Mouse (Mus musculus) olfactory bulb, adult 2 months (tissue): ENCODE results near the gene Spc24. TPM values are rescaled to one million over a fixed set of nuclear protein-coding genes. Genes with fewer than 3 reads are reported as not detected.

Source experiments
- H3K27ac ChIP-seq: fragments of 200-500 bp; 2 replicates; pipeline ENCODE4 v1.5.1; 2012; ENCODE audit warnings: low read depth, low read length; ENCODE audit not compliant: insufficient read depth
- H3K4me1 ChIP-seq: fragments of 200-500 bp; 2 replicates; pipeline ENCODE4 v1.6.1; 2012; ENCODE audit warnings: low read length; ENCODE audit not compliant: control insufficient read depth, insufficient read depth
- H3K4me3 ChIP-seq: fragments of 200-500 bp; 2 replicates; pipeline ENCODE4 v1.5.1; 2012; ENCODE audit warnings: mild to moderate bottlenecking, low read depth, low read length, moderate library complexity; ENCODE audit not compliant: insufficient read depth
- CTCF ChIP-seq: fragments of 200-500 bp; IDR thresholded peaks from 2 replicates; pipeline ENCODE4 v1.5.1; 2012; ENCODE audit warnings: low read depth, mild to moderate bottlenecking, low read length, moderate library complexity; ENCODE audit not compliant: insufficient read depth
- POLR2A ChIP-seq: fragments of 200-500 bp; IDR thresholded peaks from 2 replicates; pipeline ENCODE4 v1.6.1; 2012; ENCODE audit warnings: mild to moderate bottlenecking, low read depth, low read length, moderate library complexity; ENCODE audit not compliant: insufficient read depth
- WGBS: fragments of 180-500 bp; shearing (Covaris S2); methylation state at CpG from one replicate; pipeline ENCODE4 v1.1.7; 2018; 5-methylcytosine and 5-hydroxymethylcytosine counted together
- polyA plus RNA-seq: library from polyadenylated mRNA; stranded (reverse); fragments of >200 nt; gene quantifications from 2 replicates; pipeline ENCODE4 v1.2.4, GENCODE M21; 2012; ENCODE audit warnings: low replicate concordance; ENCODE audit not compliant: missing spikeins, insufficient read depth, insufficient read length

The Spc24 gene
- polyA plus RNA-seq, 1 experiment = not detected

DNA sequence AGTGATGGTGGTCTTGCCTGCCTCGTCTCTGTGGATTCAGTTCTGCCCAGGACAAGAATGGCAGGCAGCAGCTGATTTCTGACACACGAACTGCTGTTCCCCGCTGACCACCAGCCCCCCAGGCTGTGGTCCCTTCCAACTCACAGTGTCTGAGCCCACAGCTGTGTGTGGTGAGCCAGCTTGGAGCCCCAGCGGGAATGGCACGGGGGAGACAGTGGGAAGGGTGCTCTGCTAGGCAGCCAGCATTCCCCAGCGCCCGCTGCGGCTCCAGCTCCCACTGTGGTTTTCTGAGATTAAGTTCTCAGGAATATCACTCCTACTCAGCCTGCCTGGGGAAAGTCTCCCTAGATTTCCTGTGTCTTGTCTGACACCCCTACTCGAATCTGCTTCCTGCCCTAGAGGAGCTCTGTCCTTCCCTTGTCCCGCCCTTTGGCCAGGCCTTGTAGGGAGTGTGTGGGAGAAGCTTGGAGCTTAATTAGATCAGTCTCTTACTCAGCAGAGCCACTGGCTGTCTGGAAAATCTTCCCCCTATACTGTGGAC lies 7.8 kb downstream of the Spc24 start:
- Histone ChIP-seq H3K27ac (no peak overlapping the region), H3K4me1 (peaks cover 6% of the 10 kb centered on the region), H3K4me3 (no peak overlapping the region)
- WGBS = 61% methylated on average over 10 of the region's 10 CpGs
- no peak for TF ChIP-seq POLR2A
- no peak for TF ChIP-seq CTCF

GRCm38 (mm10) chr9:21751347-21751746 lies 8.8 kb downstream of the Spc24 start:
- WGBS = 54% methylated on average over 6 of the region's 6 CpGs
- no peak overlapping the region for H3K4me3 ChIP-seq
- no peak for TF ChIP-seq CTCF
- no peak for TF ChIP-seq POLR2A
- peaks cover 6% of the 10 kb centered on the region for H3K4me1 ChIP-seq
- no peak overlapping the region for H3K27ac ChIP-seq

DNA sequence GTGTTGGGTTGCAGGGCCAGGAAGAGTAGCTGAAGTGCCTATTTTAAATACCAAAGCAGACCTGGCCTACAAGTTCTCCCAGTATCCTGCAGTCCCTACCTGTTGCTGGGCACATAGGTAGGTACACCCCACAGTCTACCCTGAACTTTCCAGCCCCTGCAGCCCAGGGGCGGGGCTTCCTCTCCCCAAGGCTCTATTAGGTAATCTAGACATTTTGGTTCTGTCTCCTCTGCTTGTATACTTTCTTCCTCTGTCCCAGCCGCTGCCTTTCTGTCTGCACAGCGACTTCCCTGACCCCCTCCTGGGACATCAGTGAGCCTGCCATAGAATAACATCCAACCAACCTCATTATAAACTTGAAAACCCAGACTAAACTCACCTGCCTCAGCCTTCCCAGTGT lies 9.7 kb downstream of the Spc24 start:
- no peak for TF ChIP-seq POLR2A
- no peak for TF ChIP-seq CTCF
- peaks cover 6% of the 10 kb centered on the region for H3K4me1 ChIP-seq
- 92% methylated on average over 3 of the region's 3 CpGs for WGBS
- no peak overlapping the region for H3K4me3 ChIP-seq
- H3K27ac ChIP-seq = no peak overlapping the region

DNA sequence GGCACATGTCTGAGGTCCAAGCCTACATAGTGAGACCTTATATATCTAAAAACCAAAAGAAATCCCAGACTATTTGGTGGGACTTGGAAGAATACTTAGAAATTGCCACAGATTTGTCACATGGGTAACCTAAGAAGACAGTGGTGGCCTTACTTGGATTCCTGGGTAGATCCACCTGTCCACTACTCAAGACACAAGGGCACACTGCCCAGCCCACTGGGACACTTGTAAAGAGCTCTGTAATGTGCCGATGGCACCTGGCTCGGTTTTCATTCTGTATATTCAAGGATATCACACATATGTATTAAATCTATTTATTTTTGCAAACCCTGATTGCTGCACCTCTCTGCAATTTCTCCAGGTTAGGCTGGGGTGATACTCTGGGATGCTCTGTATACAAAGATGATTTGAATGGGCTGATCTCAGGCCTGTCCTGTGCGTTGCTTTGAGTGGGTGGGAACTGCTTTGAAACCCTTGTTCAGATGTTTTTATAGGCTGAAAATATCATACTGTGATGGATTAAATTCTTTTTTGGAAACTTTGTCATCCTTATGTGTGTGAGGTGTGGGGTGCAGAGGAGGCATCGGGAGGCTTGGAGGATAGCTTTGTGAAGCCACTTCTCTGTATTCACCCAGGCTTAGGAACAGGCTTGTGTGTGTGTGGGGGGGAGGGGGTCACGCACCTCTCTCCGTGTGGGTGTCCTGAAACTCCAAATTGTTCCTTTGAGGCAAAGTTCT lies 10.6 kb downstream of the Spc24 start:
- WGBS = 82% methylated on average over 6 of the region's 6 CpGs
- peaks cover 6% of the 10 kb centered on the region for H3K4me1 ChIP-seq
- H3K4me3 ChIP-seq = no peak overlapping the region
- H3K27ac ChIP-seq = no peak overlapping the region
- TF ChIP-seq POLR2A = no peak
- TF ChIP-seq CTCF = no peak

DNA sequence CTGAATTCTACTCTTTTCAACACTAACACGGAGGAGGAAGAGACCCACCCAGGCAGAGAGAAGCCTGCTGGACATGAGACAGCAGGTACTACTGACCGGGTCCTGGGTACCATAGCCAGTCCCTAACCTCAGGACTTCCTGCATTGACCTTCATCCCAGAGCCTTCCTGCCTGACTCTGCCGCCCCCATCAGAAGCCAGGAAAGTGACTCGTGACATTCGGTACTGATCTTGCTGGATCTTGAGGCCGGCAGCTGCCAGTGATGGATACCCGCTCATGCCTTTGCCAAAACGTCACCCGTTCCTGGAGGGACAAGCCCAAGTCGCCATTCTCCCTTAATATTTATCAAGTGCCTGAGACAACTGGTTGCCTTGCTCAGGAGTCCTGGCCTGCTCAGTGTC lies 11.6 kb downstream of the Spc24 start:
- TF ChIP-seq POLR2A = no peak
- no peak for TF ChIP-seq CTCF
- Histone ChIP-seq H3K27ac (no peak overlapping the region), H3K4me1 (peaks cover 6% of the 10 kb centered on the region), H3K4me3 (no peak overlapping the region)
- 89% methylated on average over 10 of the region's 10 CpGs for WGBS

DNA sequence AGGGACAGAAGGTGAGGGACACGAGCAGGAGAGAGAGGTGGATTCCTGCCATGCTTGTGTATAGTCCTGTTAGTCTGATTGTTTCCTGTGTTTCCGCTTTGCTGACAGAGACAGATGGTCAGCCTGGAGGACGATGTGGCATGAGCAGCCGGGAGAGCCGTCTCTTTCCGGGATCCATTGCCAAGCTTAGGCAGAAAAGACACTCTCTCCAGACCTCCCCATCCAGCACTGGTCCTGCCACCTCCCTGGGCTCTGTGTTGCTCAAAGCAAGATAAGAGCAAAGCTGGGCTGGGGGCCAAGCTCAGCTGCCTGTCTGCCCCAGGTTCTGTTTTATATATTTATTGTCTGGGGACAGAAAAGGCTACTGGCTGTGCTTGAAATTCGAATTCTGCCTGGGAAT lies 12.1 kb downstream of the Spc24 start:
- H3K4me1 ChIP-seq = peaks cover 6% of the 10 kb centered on the region
- 57% methylated on average over 7 of the region's 7 CpGs for WGBS
- no peak overlapping the region for H3K4me3 ChIP-seq
- TF ChIP-seq POLR2A = no peak
- TF ChIP-seq CTCF = no peak
- no peak overlapping the region for H3K27ac ChIP-seq

DNA sequence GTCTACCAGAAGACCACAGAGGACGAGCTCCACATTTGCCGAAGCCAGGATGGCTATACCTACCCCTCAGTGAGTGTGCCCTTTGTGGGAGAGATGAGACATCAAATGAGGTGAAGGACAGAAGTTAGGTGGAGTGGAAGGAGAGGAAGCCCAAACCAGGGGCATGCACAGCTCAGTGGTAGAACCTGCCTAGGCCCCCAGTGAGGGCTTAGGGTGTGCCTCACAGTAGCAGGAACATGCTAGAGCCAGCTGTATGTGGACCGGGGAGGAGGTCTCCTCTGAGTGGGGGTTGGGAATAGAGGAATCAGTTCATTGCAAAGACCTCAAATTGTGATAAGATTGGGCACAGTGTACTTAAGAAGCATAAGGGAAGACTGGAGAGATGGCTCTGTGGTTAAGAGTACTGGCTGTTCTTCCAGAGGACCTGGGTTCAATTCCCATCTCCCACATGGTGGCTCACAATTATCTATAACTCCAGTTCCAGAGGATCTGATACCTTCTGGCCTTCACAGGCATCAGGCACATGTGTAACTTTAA lies 12.8 kb downstream of the Spc24 start:
- no peak for TF ChIP-seq POLR2A
- no peak for TF ChIP-seq CTCF
- H3K27ac ChIP-seq = no peak overlapping the region
- H3K4me3 ChIP-seq = no peak overlapping the region
- H3K4me1 ChIP-seq = peaks cover 4% of the 10 kb centered on the region
- WGBS = 90% methylated on average over 3 of the region's 3 CpGs

GRCm38 (mm10) chr9:21741514-21741913 lies 18.6 kb downstream of the Spc24 start:
- no peak overlapping the region for H3K27ac ChIP-seq
- TF ChIP-seq CTCF (no peak), POLR2A (no peak)
- H3K4me3 ChIP-seq = no peak overlapping the region
- H3K4me1 ChIP-seq = no peaks in the 10 kb centered on the region
- 98% methylated on average over 11 of the region's 11 CpGs for WGBS

DNA sequence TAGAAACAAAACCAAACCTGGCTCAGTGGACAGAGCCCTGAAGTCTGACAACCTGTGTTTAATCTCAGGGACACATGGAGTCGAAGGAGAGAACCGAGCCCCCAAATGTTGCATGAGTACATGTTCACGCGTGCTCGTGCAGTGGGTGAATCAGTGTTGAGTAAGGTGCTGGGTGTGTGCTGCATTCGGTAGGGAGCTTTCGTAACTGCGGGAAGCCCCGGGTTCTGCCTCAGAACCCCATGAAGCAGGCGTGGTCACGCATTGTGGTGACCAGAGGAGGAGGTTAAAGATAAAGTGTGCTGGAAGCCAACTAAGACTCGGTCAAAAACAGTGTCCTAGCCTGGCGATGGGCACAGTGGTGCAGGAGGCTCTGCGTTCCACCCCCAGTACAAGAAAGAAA lies 19.7 kb downstream of the Spc24 start:
- H3K4me1 ChIP-seq = no peaks in the 10 kb centered on the region
- TF ChIP-seq POLR2A (no peak), CTCF (no peak)
- WGBS = 95% methylated on average over 14 of the region's 14 CpGs
- H3K4me3 ChIP-seq = no peak overlapping the region
- H3K27ac ChIP-seq = no peak overlapping the region
